Mouse (Mus musculus) natural killer cell, adult 2 months (primary cell): ENCODE results near the gene Cfap54.

Source experiments
- DNase-seq, 2 experiments: peaks; one replicate each; pipeline ENCODE4 v3.0.0; 2022; ENCODE audit warnings: low spot score in 2 of 2

The Cfap54 gene

GRCm38 (mm10) chr10:93053867-93054266 lies 27.6 kb downstream of the Cfap54 start:
- no peak for DNase-seq

- DNase-seq = no peak
These were observed 28.1 kb downstream of the Cfap54 start for GRCm38 (mm10) chr10:93053315-93053714.

DNA sequence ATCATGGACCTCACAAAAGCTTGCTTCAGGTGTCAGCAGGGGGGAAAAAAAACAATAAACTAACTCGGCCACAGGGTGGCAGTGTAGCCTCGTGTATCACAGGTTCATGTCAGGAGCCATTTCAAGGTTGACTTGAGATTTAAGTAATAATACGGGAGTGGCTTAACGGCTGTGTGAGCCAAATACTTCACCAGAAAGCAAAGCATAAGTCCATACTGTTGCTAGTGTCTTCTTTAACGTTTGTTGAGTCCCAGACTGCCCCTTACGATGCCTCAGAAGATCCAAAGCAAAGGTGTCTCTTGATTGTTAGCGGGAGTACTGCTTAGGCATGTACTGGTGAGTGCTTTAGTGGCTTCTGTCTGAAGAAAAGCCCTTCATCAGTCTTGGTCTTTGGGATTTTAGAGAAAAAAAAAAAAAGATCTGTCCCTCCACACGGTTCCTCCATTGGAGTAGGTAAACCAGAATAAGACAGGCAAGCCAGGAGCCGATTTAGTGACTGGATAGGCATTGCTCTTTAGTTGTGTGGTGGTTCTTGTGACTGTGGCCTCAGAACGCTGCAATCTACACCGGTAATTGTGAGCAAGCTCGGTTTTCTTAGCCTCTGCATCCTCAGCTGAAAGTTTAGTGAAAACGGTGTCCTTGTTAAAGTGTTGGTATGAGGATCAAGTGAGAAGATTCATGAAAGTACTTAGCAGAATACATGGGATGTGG lies 30.2 kb downstream of the Cfap54 start:
- DNase-seq = peak; percentile 64 to 81

GRCm38 (mm10) chr10:93050571-93050970 lies 30.8 kb downstream of the Cfap54 start:
- DNase-seq = no peak

- no peak for DNase-seq
These were observed 38.2 kb downstream of the Cfap54 start for GRCm38 (mm10) chr10:93043195-93043594.

DNA sequence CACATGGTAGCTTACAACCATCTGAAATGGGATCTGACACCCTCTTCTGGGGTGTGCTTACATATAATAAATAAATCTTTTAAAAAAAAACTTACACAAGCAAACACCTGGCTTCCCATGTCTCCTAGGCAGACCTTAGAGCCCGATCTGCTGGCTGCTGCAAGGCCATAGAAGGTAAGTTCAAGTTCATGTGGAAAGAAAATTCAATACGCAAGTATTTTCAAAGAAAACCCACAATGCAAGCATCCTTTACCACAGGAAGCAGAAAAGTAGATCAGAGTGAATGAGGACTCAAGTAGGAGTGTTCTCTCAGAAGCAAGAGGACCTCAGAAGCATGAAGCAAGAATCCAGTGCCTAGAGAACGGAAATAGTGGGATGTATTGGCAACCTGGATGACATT lies 39.6 kb downstream of the Cfap54 start:
- DNase-seq = peak in 1 of 2 experiments; percentile 3

DNA sequence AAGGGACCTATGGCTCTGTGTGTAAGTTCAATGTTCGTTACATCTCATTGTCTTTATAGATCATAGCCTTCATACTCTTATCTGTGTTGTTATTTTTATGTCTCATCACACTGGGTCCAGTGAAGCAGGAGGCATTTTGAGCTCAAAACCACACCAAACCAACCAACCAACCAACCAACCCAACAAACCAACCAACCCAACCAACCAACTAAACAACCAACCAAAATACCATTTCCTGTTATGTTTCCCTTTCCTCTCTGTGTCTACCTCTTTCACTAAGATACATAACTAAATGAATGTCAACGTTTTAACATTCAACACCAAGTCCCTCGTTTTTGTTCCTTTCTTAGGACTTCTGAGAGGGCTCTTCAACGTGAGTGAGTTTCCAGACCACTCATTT lies 40.0 kb downstream of the Cfap54 start:
- DNase-seq = peak in 1 of 2 experiments; percentile 2

DNA sequence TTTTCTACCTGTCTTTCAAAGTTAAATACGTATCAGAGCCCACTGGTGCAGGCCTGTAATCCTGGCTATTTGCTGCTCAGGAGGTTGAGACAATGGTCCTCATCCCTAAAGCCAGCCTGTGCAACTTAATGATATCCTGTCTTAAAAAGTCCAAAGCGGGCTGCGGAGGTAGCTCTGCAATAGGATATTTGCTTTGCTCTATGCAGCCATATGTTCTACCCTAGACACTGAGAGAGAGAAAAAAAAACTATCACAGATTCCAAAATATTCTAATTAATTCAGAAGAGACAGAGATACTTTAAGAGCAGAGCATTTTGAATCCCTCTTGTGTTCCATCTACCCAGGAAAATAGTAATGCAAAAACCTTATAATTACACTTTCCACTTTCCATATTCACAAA lies 44.9 kb downstream of the Cfap54 start:
- DNase-seq = no peak

DNA sequence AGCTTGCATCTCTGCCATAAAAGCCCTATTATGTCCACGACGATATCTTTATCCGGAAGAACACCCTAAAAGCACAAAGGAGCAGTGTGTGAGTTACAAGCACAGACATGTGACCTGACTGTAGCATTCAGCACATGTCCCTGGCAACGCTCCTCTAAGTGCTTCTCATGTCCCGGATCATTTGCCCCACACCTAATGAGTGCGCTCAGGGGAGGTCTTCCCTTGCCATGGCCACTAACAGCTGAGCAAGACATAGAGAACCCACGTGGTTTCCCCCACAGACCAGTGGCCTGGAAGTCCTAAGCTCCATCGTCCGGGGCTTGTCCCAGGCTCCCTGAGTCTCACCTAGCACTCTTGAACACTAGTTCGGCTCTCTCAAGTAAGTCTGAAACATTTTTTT lies 45.9 kb downstream of the Cfap54 start:
- no peak for DNase-seq

DNA sequence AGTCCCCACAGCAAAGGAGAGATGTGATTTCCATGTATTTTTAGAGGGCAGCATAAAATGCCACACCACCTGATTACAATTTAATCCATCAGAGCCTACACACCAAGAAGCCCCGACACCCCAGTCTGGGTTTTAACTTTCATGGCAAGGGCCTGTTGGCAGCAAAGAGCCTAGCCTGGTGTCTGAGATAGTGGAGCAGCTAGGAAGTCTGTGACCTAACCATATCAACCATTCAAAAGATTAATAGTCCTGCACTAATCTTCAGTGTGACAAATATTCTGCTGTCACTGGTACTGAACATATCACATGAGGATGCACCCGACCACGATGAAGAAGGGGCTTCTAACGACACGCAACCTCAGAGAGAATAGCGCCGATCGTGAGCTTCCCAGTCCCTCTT lies 58.1 kb downstream of the Cfap54 start:
- DNase-seq = no peak

DNA sequence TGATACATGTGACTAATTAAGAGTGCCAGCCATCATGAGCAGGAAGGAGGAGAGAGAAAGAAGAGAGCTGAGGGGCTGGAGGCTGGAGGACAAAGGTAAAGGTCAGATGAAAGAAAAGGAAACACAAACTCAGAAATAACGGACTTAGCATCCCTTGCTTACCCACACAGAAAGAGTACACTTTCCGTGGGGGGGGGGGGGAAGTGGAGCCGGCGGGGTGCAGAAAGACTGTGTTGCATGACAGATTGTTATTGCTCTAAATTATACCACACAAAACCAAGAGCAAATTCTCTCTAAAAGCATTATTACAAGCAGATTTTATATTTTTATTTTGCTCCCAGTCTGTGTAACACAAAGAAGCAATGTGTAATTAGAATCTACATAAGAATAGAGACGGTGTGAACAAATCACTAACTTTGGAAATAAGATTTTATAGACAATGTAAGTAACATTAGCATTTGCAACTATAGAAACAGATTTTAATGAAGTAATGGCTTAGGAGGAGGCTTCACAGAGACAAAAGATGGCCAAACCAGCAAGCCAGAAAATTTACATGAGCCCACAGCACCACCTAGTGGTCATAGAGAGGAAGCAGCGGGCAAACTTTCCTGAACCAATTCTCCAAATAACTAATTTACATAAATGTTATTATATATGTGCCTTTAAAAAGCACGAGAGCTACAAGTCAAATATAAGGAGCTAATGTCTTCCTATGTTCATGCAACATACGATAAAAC lies 67.2 kb downstream of the Cfap54 start:
- DNase-seq = peak; percentile 23 to 39

DNA sequence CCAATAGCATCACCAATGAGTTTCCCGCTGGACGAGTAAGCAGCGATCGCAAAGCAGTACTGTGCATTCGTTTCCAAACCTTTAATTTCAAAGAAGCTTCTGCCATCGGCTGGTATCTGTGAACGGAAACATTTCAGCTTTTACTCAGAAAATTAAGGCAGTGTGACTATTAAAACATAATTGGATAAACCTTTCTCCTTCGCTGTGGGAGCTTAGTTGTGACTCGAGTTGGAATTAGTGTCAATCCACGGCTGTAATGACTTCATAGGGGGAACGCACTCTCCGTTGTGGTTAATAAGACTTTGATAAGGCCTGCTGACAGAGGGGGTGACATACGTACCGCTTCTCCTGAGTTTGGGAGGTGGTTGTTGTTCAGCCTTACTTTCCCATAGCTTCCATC lies 70.3 kb downstream of the Cfap54 start:
- DNase-seq = no peak

DNA sequence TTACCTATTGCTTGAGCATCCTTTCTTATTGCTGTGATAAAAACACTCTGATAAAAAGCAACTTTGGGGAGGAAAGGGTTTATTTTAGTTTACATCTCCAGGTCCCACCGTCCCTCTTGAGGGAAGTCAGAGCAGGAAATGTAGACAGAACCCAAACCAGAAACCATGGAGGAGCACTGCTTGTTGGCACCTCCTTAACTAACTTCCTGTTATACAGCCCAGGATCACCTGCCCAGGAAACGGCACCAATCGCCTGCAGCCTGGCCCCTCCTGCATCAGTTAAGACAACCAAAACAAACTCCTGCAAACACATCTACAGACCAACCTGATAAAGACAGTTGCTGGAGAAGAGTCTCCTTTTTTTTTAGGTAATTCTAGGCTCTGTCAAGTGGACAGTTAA lies 74.4 kb downstream of the Cfap54 start:
- DNase-seq = no peak

DNA sequence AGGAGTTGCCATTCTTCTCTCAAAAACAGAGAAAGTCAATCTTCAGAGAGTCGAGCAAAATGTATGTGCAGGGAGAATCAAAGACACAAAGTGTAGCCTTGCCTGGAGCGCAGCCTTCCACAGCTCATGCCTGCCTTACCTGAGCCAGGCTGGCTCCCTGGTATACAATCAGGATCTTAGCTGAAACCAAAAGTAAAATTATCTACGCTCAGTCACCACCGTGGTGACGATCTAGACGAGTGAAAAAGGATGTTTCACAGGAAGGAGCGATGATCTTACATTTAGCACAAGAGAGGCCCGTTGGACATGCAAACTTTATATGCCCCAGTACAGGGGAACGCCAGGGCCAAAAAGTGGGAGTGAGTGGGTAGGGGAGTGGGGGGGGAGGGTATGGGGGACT lies 75.0 kb downstream of the Cfap54 start:
- DNase-seq = no peak

DNA sequence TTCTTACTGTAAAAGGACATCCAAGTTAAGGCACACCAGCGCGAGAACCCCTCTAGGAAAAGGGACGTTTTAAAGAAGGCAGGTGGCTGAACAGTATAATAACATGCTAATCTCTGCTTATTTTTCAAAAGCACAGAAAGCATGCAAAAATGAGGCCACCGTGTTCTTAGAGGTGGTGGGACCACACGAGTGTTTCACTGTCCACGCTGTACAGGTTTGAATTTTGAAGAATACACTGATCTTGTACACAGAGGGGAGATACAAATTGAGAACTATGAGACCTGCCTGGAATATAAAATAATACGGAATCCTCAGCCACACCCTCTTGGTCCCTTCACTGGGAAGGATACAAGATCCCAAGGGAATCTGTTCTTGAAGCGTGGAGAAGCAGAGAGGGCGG lies 82.9 kb downstream of the Cfap54 start:
- DNase-seq = no peak

DNA sequence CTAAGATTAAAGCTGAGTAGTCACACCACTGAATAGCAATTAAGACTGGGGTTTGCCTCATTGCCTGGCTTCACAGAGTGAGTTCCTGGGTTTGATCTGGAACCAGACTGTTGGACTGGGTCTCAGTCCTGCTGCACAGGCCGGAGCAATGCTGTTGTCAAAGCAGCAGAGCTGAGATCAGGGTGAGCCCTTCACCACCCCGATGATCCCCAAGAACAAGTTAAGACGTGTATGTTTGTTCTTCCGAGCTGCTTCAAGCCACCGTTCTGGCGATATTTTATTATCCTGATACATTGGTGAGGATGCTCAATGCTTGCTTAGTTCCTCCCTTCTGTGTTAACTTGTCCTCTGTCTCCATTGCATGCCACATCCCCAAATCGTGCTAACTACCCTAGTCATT lies 86.2 kb downstream of the Cfap54 start:
- DNase-seq = no peak

GRCm38 (mm10) chr10:92994340-92994739 lies 87.1 kb downstream of the Cfap54 start:
- DNase-seq = no peak

- DNase-seq = no peak
These were observed 88.9 kb downstream of the Cfap54 start for GRCm38 (mm10) chr10:92992526-92992925.

GRCm38 (mm10) chr10:92990576-92990975 lies 90.8 kb downstream of the Cfap54 start:
- no peak for DNase-seq

GRCm38 (mm10) chr10:92965134-92965533 lies 116.3 kb downstream of the Cfap54 start:
- DNase-seq = no peak

DNA sequence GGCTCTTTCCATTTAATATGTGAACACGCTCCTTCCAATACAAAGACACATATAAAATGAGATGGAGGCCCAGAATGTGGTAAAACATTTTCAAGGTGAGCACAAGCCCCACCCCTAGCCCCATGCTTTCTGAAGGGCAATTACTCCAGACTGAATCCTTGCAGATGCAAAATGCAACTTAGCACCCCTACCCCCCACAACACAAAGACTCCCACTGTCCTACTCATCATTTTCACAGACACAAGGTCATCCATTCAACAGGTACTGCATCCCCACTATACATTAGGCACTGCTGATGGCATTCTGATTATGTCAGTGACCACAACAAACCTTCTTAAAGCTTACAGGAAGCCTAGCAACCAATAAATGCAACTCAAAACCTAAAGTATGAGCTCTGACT lies 131.4 kb downstream of the Cfap54 start:
- DNase-seq = no peak

DNA sequence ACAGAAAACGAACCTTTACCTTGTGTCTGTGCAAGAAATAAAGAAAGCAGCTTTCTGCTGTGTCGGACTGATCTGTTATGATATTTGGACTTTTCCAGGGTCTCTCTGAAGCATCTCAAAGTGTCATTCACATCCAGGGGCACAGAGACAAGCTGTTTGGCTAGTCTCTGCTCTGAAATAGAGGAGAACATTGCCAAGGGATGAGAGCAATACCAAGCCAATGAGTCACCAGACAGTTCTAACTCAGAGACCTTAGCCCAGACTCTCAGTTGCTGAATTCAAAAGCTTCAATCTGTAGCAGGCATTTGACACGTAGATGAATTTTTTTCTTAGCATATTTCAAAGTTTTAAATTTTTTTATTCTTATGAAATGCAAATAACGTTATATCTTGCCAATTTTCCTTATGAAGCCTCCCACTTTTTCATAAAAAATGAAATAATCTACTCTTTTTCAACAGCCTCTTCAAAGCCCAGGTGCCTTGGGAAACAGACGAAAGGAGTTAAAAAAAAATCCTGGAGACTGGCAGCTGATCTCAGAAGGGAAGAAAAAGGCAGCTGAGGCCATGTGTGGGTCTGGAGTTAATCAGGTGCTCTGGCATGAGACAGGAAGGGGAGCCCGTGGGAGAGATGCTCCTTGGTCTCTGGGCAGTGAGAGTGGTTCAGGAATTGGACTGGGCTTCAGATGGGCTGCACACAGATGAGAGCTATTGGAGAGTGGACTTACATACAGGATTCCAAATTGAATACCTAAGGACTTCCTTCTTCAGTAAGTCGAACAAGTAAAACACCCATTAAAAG lies 138.4 kb downstream of the Cfap54 start:
- no peak for DNase-seq

DNA sequence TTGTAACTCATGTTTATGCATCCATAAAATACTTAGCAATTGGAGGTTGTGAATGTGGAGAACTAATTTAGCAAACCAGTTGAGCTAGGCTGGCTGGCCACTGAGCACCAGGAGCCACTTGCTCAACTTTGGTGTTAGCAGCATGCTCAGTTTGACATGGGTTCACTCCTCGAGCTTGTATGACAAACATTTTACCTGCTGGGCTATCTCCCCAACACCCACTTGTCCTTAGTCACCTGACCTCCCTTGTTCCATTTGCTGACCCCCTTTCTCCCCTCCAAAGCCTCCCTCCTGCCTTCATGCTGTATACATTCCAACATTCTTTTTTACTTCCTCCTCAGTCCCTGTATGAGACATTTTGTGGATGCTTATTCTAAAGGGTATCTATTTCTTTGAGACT lies 139.8 kb downstream of the Cfap54 start:
- no peak for DNase-seq
